Mouse (Mus musculus) testis, postnatal 14 days (tissue): ENCODE measurements around the gene Zhx3.

ENCODE experiments used
- DNase-seq: peaks from one replicate; pipeline ENCODE4 v3.0.0; 2021; ENCODE audit warnings: low spot score

The Zhx3 gene

GRCm38 (mm10) chr2:160729436-160729835, 143.4 kb downstream of the Zhx3 start:
- no peak for DNase-seq

GRCm38 (mm10) chr2:160728972-160729371, 143.8 kb downstream of the Zhx3 start:
- no peak for DNase-seq

- no peak for DNase-seq
Measured at GRCm38 (mm10) chr2:160725877-160726864, 146.6 kb downstream of the Zhx3 start.

- no peak for DNase-seq
Measured at GRCm38 (mm10) chr2:160724536-160724935, 148.3 kb downstream of the Zhx3 start.

- no peak for DNase-seq
Measured at GRCm38 (mm10) chr2:160723613-160724375, 149.0 kb downstream of the Zhx3 start.

- no peak for DNase-seq
Measured at GRCm38 (mm10) chr2:160722714-160723113, 150.1 kb downstream of the Zhx3 start.

GRCm38 (mm10) chr2:160718811-160719210, 154.0 kb downstream of the Zhx3 start:
- no peak for DNase-seq

- no peak for DNase-seq
Measured at GRCm38 (mm10) chr2:160717269-160717668, 155.5 kb downstream of the Zhx3 start.

GRCm38 (mm10) chr2:160715463-160716030, 157.3 kb downstream of the Zhx3 start:
- no peak for DNase-seq

- no peak for DNase-seq
Measured at GRCm38 (mm10) chr2:160707673-160708072, 165.1 kb downstream of the Zhx3 start.

- no peak for DNase-seq
Measured at GRCm38 (mm10) chr2:160702824-160703223, 170.0 kb downstream of the Zhx3 start.

GRCm38 (mm10) chr2:160701603-160702002, 171.2 kb downstream of the Zhx3 start:
- no peak for DNase-seq

GRCm38 (mm10) chr2:160700271-160700670, 172.5 kb downstream of the Zhx3 start:
- no peak for DNase-seq
